Mouse (Mus musculus) limb, embryonic 14.5 days (tissue): ENCODE results near the gene Gpatch2. TPM values are rescaled to one million over a fixed set of nuclear protein-coding genes. Genes with fewer than 3 reads are reported as not detected.

Experiments used
- ATAC-seq: fragments of 200-750 bp; cut with Nextera tagmentation; 2 replicates; pipeline ENCODE4 v1.8.0; 2017; ENCODE audit warnings: low read depth, moderate number of reproducible peaks, moderate TSS enrichment; ENCODE audit not compliant: low FRiP score
- DNase-seq: peaks from one replicate; pipeline ENCODE4 v3.0.0-alpha.2; 2015; ENCODE audit warnings: low spot score
- H3K27ac ChIP-seq: fragments of 300-500 bp; sonication (generic); replicated peaks from 2 replicates; pipeline ENCODE4 v1.5.1; 2014; ENCODE audit warnings: low read depth, mild to moderate bottlenecking, low read length, moderate library complexity, mixed read lengths
- H3K27me3 ChIP-seq: fragments of 300-500 bp; sonication (generic); 2 replicates; pipeline ENCODE4 v1.6.1; 2014; ENCODE audit warnings: low read length, mixed read lengths; ENCODE audit not compliant: control insufficient read depth, insufficient read depth
- H3K36me3 ChIP-seq: fragments of 300-500 bp; sonication (generic); 2 replicates; pipeline ENCODE4 v1.6.1; 2014; ENCODE audit warnings: mild to moderate bottlenecking, low read length, moderate library complexity, mixed read lengths; ENCODE audit not compliant: control insufficient read depth, insufficient read depth
- H3K4me1 ChIP-seq: fragments of 300-500 bp; sonication (generic); 2 replicates; pipeline ENCODE4 v1.6.1; 2014; ENCODE audit warnings: antibody characterized with exemption, low read length, mixed read lengths; ENCODE audit not compliant: control insufficient read depth, insufficient read depth
- H3K4me2 ChIP-seq: fragments of 300-500 bp; sonication (generic); replicated peaks from 2 replicates; pipeline ENCODE4 v1.6.1; 2014; ENCODE audit warnings: low read depth, mild to moderate bottlenecking, low read length, moderate library complexity; ENCODE audit not compliant: severe bottlenecking
- H3K4me3 ChIP-seq: fragments of 300-500 bp; sonication (generic); replicated peaks from 2 replicates; pipeline ENCODE4 v1.5.1; 2014; ENCODE audit warnings: low read length
- H3K9ac ChIP-seq: fragments of 300-500 bp; sonication (generic); 2 replicates; pipeline ENCODE4 v1.6.1; 2014; ENCODE audit warnings: mild to moderate bottlenecking, low read depth, low read length, moderate library complexity; ENCODE audit not compliant: severe bottlenecking
- H3K9me3 ChIP-seq: fragments of 300-500 bp; sonication (generic); 2 replicates; pipeline ENCODE4 v1.6.1; 2016; ENCODE audit warnings: low read length; ENCODE audit not compliant: control insufficient read depth
- POLR2A ChIP-seq: fragments of 200-500 bp; IDR thresholded peaks from 2 replicates; pipeline ENCODE4 v1.8.0; 2012; ENCODE audit warnings: inconsistent platforms, mild to moderate bottlenecking, moderate library complexity, borderline replicate concordance; ENCODE audit not compliant: insufficient read depth, insufficient read length; ENCODE audit errors: extremely low read depth
- WGBS: fragments of 180-500 bp; shearing (Covaris S2); extraction: QIAGEN DNeasy Blood & Tissue Kit; methylation state at CpG from one replicate; pipeline ENCODE4 v1.1.7; 2014; 5-methylcytosine and 5-hydroxymethylcytosine counted together
- polyA plus RNA-seq, 2 experiments: library from polyadenylated mRNA; depleted of rRNA in 1 of 2; stranded (reverse) in 1 of 2; unstranded in 1 of 2; fragments of >200 nt; fragmentation: Nextera tagmentation in 1 of 2; extraction: Ambion mirVana in 1 of 2; gene quantifications; 2 replicates each; pipeline versions ENCODE4 v1.2.1 to v1.2.3; 2012 to 2014

Gene Gpatch2
- polyA plus RNA-seq (2012; rRNA removed) (17.8 and 19.2 TPM in 2 replicates), polyA plus RNA-seq (2014; fragmentation: Nextera tagmentation; extraction: Ambion mirVana) (17.7 and 20.0 TPM in 2 replicates)

GRCm38 (mm10) chr1:187215181-187216116 lies at the start of gene Gpatch2, which contains the start of gene Spata17:
Gpatch2 (plus strand) TSS chr1:187215508.
Spata17 (minus strand) TSS chr1:187215465.
- H3K9me3 ChIP-seq = no peaks in the 10 kb centered on the region
- no peaks in the 10 kb centered on the region for H3K4me1 ChIP-seq
- no peaks in the 10 kb centered on the region for H3K36me3 ChIP-seq
- 0 out of 2 replicates have a peak, but pooled peaks have one; percentile 55 for TF ChIP-seq POLR2A
- ATAC-seq = peak; percentile 90
- peak within 1 kb of the TSS; percentile 84 for H3K9ac ChIP-seq
- DNase-seq = peak; percentile 84
- H3K4me2 ChIP-seq = peak within 1 kb of the TSS; percentile 85
- H3K27me3 ChIP-seq = no peaks in the 10 kb centered on the region
- H3K4me3 ChIP-seq = peak within 1 kb of the TSS; percentile 87
- whole genome bisulfite sequencing = under 1% methylated on average over 57 of the region's 58 CpGs
- H3K27ac ChIP-seq = peak within 1 kb of the TSS; percentile 86

GRCm38 (mm10) chr1:187169646-187170045 lies 45.7 kb upstream of the Gpatch2 start:
- Histone ChIP-seq H3K4me3 (no peak overlapping the region), H3K27ac (no peak overlapping the region), H3K36me3 (no peaks in the 10 kb centered on the region), H3K4me2 (no peak overlapping the region), H3K4me1 (no peaks in the 10 kb centered on the region), H3K9ac (no peak overlapping the region), H3K27me3 (no peaks in the 10 kb centered on the region), H3K9me3 (no peaks in the 10 kb centered on the region)
- no peak for DNase-seq
- 77% methylated on average over 7 of the region's 7 CpGs for WGBS
- no peak for ATAC-seq
- TF ChIP-seq POLR2A = no peak

GRCm38 (mm10) chr1:187170361-187170760 lies 44.9 kb upstream of the Gpatch2 start:
- H3K9ac ChIP-seq = no peak overlapping the region
- H3K27me3 ChIP-seq = no peaks in the 10 kb centered on the region
- H3K4me2 ChIP-seq = no peak overlapping the region
- H3K4me3 ChIP-seq = no peak overlapping the region
- no peak for ATAC-seq
- WGBS = 67% methylated on average over 3 of the region's 3 CpGs
- no peak for TF ChIP-seq POLR2A
- no peak overlapping the region for H3K27ac ChIP-seq
- DNase-seq = no peak
- no peaks in the 10 kb centered on the region for H3K9me3 ChIP-seq
- H3K4me1 ChIP-seq = no peaks in the 10 kb centered on the region
- H3K36me3 ChIP-seq = no peaks in the 10 kb centered on the region

- Histone ChIP-seq H3K9ac (no peak overlapping the region), H3K36me3 (no peaks in the 10 kb centered on the region), H3K9me3 (no peaks in the 10 kb centered on the region), H3K27ac (no peak overlapping the region), H3K4me3 (no peak overlapping the region), H3K27me3 (no peaks in the 10 kb centered on the region), H3K4me1 (no peaks in the 10 kb centered on the region), H3K4me2 (no peak overlapping the region)
- 100% methylated on average over 1 of the region's 1 CpGs for WGBS
- DNase-seq (no peak), ATAC-seq (no peak)
- TF ChIP-seq POLR2A = no peak
Observed at GRCm38 (mm10) chr1:187175991-187176390, 39.3 kb upstream of the Gpatch2 start.

GRCm38 (mm10) chr1:187178546-187178945 lies 36.8 kb upstream of the Gpatch2 start:
- no peak overlapping the region for H3K9ac ChIP-seq
- WGBS = 84% methylated on average over 1 of the region's 1 CpGs
- no peaks in the 10 kb centered on the region for H3K36me3 ChIP-seq
- H3K27ac ChIP-seq = no peak overlapping the region
- ATAC-seq (no peak), DNase-seq (no peak)
- no peak for TF ChIP-seq POLR2A
- H3K4me2 ChIP-seq = no peak overlapping the region
- no peaks in the 10 kb centered on the region for H3K4me1 ChIP-seq
- H3K9me3 ChIP-seq = no peaks in the 10 kb centered on the region
- H3K27me3 ChIP-seq = no peaks in the 10 kb centered on the region
- H3K4me3 ChIP-seq = no peak overlapping the region
